Mouse (Mus musculus): Measurements from ENCODE around the gene Rims3. TPM values are rescaled to one million over a fixed set of nuclear protein-coding genes. Genes with fewer than 3 reads are reported as not detected.

Gene Rims3
- total RNA-seq, 2 experiments from 2014 or later, result 32.7 to 33.3 TPM

DNA sequence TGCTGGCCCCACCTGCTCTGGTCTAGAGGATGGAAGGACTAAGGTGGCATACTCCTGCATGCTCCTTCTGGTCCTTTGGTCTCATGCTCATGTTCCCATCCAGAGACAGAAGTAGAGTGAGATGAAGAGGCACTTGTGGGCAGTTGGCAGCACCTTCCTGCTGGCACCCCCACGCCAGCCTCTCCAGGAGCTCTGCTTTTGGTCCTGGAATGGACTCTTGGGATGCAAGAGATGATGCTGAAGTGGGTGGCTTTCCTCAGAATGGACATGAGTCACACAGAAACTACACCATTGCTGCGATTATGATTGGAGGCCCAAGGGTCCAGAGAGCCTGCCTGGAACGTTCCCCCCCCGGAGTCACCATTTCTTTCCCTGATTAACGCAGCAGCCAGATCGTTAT lies 5.7 kb upstream of the Rims3 start:
- DNase-seq (ENCODE audit: low spot score in 2 of 2), result no peak

DNA sequence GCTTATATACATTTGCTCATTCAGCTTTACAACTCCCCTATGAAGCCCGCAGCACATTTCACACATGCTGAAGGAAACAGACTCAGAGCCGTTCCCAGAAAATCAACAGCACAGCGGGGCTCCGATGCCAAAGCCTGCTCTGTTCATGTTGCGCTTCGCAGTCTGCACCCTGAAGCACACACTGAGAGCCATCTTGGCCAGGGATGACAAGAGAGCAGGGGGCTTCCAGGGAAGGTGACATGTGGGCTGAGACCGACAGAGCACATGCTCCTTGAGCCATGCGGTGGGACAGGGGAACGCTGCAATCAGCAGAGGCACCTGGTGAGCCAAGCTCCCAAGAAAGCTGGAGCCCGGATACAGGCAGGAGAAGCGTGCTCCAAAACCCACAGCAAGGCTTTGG lies 5.2 kb upstream of the Rims3 start:
- DNase-seq (ENCODE audit: low spot score in 2 of 2), result peak in 1 of 2 experiments; percentile 25

DNA sequence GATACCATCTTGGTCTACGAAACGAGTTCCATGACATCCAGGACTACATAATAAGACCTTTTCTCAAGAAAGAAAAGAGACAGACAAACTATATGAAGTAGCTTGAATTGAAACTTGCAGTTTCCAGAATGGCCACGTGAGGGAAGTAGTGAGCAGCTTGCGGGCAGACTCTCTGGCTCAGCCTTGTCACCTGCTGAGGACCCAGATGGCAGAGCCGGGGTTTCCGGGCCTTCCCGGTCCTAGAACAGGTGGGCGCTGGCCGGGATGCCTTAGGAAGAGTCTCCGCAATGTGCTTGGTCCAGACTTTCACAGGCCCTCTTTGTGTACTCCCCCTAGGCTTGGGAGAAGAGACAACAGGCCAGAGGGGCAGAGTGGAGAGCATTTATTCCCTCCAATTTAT lies 3.7 kb upstream of the Rims3 start:
- peak; percentile 42 to 71 for DNase-seq (ENCODE audit: low spot score in 2 of 2)

DNA sequence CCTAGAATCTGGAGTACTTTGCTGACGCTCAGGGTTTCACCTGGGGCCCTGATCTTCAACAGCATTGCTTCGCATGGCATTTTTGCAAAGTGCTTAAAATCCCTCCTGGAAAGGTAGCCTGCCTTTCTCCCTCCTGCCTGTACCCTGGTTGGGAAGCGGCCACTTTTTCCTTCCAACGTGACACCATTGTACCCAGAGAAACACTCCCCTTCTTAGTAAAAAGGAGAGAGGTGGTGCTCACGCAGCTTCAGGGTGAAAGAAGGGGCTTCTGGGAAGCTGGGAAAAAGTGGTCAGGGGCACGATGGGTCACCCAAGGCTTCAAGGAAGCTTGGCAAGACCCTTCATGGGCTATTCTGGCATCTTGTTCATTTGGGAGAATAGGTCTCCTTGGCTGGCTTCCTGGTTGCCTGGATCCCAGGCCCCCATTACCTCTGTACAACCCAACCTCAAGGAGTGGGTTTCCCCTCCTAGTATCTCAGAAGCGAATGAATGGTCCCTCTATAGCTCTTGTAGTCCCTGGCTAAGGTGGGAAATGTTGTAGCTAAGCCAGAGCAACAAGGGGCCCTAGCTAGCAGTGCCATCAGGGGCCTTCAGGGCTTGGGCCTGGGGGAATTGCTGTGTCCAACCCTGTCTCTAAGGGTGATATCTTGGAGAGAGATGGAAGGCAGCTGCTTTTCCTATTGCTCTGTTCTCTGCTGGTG lies 894 bp downstream of the Rims3 start:
- DNase-seq (ENCODE audit: low spot score in 2 of 2), result no peak

DNA sequence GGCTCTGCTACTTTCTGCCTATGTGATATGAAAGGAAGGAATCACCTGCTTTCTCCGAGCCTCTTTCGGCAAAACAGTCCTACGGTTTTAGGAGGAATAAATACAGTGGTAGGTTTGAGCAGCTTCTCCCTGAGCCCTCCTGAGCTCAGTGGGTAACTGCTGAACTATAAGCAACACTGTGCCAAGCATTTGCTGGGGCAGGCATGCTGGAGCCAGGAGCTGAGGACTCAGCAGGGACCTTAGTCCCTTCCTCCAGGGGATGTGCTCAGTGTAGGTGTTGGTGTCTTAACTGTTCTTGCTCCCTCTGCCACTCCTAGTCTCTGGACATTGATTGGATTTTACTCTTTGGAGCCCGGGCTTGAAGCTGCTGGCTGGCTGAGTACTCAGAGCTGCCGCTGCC lies 1.8 kb downstream of the Rims3 start:
- no peak for DNase-seq (ENCODE audit: low spot score in 2 of 2)

DNA sequence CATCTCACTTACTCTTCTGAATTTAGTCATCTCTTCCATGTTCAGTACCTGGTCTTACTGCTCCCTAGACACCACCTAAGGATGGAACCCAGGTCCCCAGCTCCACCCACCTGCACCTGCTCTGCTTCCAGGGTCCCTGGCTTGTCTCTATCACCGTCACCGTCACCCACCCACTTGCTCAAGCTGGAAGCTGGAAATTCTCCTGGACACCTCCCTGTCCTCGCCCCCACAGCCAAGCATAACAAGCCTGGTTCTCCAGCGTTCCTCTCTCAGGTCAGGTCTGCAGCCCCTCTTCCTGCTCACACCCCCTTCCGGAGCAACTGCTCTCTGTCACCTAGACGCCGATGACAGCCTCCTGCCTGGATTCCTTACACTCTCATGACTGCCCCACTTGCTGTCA lies 5.2 kb downstream of the Rims3 start:
- DNase-seq (ENCODE audit: low spot score in 2 of 2), result no peak

DNA sequence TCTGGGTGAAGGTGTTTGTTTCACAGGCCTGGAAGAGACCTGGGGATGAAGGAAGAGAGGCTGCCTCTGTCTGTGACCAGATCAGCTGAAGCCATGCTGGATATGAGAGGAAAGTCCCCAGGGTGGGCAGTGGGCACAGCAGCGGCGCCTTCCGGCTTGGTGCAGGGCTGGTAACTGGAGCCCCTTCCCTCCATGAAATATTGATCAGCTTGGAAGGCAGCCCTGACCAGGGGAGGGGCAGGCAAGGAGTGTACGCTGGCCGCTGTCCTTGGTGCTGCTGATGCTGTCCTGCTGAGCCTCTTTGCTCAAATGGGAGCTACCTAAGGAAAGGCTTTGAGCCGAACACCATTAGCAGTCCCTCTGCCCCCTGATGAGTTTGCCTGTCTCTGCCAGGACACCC lies 11.6 kb downstream of the Rims3 start:
- no peak for DNase-seq (ENCODE audit: low spot score in 2 of 2)

DNA sequence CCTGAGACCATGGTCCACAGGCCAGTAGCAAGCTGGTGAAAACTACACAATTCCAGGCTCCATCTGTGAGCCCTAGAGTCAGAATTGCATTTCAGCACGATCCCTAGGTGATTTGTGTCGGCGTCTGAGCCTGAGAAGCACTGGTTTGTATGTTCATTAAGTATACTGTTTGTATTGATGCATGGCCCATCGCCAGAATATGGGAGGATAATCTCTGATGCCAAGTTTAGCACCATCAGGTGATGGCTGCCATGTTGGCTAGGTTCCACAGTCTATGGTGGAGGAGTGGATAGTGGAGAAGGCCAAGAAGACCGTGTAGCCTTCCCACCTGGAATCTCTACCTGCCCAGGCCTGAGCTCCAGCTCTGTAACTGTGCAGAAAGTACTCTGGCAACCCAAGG lies 13.6 kb downstream of the Rims3 start:
- DNase-seq (ENCODE audit: low spot score in 2 of 2), result no peak

DNA sequence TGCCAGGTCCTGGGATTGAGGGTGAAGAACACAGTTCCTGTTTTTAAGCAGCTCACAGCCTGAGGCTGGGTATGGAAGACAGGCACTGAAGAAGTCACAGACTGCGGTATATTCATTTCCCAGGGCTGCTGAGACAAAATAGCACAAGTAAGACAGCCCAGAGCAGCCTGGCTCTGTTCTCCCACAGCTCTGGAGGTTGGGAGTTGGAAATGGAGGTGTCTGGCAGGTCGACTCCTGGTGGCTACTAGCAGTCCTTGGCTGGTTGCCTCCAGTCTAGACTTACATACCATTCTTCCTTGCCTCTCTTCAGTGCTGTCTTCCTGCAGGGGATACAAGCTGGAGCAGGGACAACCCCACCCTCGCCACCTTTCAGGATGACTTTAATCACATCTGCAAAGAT lies 14.4 kb downstream of the Rims3 start:
- no peak for DNase-seq (ENCODE audit: low spot score in 2 of 2)

DNA sequence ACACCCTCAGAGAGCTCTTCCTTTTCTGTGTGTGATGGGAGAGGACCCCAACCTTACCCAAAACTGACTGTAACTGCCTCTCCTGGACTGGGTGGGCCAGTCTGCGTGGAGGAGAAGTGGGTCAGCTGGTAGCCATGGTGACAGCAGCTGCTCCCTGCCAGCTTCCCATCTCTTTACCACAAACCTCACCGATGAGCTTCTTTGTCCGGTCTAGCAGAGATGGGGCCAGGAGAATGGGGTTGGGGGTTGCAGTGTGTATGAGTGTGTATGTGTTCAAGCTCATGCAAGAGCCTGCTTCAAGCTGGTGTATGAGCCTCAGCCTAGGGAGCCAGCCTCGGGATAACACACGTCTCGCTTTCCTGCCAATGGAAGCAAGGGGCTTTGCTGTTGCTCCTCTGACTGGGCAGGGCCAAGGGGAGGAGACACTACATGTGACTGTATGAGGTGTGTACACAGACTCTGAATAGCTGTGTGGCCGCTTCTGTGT lies 15.7 kb downstream of the Rims3 start:
- DNase-seq (ENCODE audit: low spot score in 2 of 2), result no peak

DNA sequence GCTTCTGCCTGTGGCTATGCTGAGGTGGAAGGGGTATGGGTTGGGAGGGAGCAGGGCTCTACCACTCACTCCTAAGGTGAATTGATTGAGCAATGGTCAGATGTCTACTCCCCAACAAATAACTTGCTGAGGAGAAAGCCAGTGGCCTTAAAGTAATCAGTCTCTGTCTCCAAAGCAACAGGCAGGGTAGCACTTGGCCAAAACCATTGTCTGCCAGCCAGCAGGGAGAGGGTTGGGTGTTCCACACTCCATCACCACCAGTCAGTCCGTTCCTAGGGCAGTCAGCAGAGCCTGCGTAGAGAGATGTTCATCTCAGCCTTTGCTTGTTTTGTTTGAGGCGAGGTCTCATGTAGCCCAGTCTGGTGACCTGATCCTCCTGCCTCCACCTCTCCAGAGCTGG lies 21.3 kb downstream of the Rims3 start:
- DNase-seq (ENCODE audit: low spot score in 2 of 2), result no peak

DNA sequence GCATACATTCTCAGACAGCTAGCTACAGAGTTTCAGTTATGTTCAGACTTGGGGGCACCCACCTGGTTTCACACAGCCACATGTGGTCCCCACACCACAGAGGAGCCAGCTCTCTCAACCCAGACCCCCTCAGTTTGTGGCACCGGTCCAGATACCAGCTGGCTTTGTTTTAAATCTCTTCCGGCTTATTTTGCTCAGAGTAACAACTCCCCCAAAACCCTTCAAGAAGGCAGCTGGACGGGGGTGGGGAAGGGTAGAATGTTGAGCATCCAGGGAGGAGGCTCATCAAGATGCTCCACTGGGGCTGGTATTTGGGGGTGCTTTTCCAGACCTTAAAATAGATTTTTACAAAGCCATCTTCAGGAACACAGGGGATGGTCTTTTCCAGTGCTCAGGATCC lies 24.1 kb downstream of the Rims3 start:
- DNase-seq (ENCODE audit: low spot score in 2 of 2), result peak in 1 of 2 experiments; percentile 31

DNA sequence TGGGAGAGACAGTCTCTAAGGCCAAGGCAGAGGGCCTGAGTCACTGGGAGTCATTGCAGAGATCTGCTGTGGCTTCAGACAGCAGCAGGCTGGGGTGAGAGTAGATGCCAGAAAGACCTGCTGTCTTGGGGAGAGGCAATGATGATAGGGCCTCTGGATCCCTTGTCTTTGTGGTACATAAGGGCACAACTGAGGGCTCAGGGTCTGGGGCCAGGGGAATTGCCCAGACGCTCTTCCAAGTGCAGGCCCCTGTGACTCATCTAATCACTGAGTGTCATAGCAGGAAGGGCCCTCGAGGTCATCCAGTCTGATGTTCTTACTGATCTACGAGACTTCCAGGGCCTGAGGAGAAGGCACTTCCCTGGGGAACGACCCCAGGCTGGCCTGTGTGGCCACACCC lies 24.8 kb downstream of the Rims3 start:
- DNase-seq (ENCODE audit: low spot score in 2 of 2), result no peak

DNA sequence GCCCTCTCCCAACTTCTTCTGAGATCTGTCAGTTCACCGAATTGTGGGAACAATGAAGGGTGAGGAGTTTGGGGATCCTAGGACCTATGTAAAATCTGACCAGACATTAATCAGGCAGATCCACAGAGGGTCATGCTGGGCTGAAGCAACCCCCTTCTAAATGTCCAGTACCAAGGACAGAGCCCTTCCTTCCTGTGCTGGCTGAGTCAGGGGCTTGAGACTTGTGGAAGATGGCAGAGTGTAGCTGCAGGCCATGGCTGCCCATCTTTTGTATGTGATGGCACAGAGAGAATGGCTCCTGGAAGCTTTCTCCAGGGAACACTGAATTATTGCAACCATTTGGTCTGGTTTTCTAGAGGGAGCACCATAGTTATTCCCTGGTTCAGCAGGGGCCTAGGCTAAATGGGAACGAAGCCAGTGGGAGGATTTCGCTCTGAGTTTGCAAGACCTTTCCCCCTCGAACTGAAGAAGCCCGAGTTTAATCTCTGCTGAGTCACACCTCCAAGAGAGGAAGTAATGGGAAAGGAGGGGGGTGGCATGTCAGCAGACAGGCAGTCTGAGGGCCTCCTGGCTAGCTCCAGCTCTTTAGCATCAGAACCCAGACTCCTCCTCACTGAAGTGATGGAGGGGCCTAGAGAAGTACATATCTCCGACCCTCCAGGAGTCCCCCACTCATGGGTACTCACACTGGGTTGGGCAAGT lies 26.3 kb downstream of the Rims3 start:
- no peak for DNase-seq (ENCODE audit: low spot score in 2 of 2)

DNA sequence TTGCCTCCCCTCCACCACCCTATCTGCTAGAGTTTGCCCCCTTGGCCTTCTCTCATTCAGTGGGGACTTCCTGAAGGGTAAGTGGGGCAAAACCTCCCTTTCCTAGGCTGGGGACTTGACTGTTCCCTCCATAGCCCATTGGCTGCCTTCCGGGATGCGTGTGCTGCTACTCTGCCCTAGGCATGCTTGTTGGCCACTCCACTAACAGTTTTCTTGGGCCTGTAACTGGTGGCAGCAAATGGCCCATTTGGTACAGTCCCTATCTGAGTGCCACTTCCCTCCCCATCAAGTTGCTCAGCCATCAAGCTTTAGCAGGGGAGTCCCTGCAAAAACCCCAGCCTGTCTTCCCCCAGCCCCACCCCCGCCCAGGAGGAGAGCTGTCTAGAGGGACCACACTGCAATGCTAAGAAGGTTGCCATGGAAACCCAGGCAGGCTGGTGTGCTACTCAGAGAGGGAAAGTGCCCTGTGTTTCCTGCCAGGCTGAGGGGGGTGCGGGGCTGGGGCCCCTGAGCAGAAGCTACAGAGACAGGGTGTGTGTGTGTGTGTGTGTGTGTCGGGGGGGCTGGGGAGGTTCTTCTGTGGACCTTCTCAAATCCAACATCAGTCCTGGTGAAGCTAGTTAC lies 27.5 kb downstream of the Rims3 start:
- peak in 1 of 2 experiments; percentile 66 for DNase-seq (ENCODE audit: low spot score in 2 of 2)

DNA sequence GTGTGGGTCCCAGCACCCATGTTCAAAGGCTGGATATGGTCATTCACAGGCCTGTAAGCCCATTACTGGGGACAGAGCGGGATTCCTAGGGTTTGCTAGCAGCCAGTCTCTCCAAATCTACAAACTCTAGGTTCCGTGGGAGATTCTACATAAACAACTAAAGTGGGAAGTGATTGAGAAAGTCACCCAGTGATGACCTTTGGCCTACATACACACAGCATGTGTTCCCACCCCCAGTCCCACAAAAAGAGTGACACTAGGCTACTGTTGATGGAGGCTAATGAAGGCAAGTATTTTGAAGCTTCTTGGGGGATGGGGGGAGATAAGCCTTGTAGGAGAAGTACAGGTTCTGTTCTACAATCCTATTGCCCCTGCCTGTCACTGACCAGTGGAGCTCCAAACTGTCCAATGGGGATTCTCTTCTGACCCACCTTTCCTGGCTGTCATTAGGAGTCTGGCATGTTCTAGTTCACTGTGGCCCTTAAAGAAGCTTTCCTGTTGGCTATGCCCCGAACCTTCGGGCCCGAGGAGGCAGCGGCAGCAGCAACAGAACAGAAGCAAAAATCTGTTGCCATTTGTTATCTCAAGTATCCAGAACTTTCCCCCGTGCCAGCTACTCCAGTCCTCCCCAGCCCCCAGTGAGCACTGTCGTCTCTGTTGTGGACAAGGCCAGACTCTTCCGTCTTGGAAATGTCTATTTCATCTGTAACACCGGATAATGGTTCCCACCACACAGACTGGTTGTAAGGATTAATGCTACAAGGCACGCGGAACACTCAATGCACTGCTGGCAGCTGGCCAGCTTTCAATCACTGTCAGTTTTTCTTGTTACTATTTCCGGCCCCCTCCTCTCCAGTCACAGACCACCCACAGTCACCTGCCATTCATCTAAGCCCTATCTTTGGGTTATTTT lies 30.8 kb downstream of the Rims3 start:
- no peak for DNase-seq (ENCODE audit: low spot score in 2 of 2)

DNA sequence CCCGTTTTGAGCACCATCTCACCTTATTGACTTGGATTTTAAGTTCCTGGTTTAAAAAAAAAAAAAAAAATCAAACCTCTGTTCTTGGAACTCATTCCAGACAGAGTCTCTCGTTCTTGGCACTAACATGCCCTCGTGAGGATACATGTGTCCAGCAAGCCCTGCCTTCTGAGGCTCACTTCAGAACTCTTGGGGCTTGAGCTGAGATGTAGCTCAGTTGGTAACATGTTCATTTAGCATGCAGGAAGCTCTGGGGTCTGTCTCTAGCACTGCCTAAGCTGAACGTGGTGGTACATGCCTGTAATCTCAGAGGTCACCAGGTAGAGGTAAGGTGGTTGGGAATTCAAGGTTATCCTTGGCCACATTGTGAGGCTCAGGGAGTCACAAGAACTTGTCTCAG lies 31.5 kb downstream of the Rims3 start:
- no peak for DNase-seq (ENCODE audit: low spot score in 2 of 2)

DNA sequence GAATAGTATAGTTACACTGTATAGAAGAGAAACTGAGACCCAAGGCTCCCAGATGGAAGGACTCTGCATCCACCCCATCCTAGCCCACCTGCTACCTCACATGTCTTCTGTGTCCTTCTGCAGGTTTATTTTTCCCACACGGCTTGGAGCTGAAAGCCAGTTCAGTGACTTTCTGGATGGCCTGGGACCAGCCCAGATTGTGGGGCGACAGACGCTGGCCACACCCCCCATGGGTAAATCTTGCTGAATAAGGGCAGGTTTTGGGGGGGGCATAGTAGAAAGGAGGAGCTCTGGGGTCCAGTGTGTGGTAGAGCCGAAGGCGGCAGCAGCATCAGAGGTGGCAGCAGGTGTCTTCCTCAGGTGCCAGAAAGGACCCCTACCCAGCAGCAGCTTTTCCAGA lies 32.2 kb downstream of the Rims3 start:
- no peak for DNase-seq (ENCODE audit: low spot score in 2 of 2)

DNA sequence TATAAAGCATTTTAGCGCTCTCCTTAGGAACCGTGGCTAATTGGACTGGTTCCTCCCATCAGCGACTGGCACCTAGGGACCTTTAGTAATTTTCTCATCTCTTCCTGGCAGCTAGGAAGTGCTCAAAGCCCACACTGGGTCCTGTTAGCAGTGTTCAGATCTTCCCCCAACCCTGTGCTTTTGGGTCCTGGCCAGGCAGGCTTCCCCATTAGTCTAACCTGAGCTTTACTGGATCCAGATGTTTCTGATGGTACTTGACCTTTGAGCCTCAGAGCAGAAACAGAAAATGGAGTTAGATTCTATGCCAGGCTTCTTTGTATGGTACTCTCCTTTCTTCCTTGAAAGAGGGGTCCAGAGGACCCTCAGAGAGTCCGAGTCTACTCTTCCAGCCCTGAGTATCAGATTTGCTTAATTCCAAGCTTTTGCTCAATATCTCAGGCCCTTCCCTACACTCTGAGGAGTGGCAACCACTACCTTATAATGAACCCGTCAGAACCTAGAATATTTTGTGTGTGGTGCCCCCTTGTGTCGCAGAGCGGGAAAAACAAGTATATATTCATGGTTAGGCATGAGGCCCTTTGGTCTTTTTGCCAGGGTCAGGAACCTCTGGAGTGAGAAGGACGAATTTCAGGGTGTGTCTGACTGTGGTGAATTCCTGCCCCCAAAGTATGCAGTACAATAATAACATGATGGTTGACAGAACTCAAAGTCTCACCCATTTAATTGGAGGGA lies 32.9 kb downstream of the Rims3 start:
- peak in 1 of 2 experiments; percentile 77 for DNase-seq (ENCODE audit: low spot score in 2 of 2)

DNA sequence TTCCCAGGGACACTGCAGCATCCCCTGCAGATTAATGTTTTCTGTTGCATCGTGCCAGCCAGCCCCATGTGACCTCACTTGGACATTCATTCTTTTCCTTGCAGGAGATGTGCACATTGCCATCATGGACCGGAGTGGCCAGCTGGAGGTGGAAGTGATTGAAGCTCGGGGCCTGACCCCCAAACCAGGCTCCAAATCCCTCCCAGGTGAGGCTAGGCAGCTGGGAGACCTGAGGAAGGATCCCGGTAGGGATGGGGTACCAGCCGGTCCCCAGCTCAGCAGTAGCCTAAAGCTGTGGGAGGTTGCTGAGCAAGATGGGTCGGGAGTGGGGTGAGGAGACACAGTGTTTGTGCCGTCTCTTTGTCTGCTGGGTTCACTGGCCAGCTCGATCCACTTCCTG lies 34.3 kb downstream of the Rims3 start:
- DNase-seq (ENCODE audit: low spot score in 2 of 2), result no peak

Measured in layer of hippocampus, adult 18-20 months (tissue).